ENCODE assay signal across 12 mouse cellular contexts in genomic region chr10:56495352-56495751, GRCm38 (mm10).
"Had no signal": no experiment of that assay in that cellular context is flagged by ENCODE, and none has a peak within 500 bp of the region (broad histone marks: within the 10 kb centered on the region; RNA-seq: fewer than 3 reads in every experiment).

No protein-coding gene starts in this region.

- H3K4me3 ChIP-seq: limb, embryonic 13.5 days; midbrain, embryonic 13.5 days; neural tube, embryonic 13.5 days had no signal

- DNase-seq: kidney, adult 8-10 months; kidney, postnatal 25 days; layer of hippocampus, adult 9-11 months; layer of hippocampus, postnatal 36 days; lung, adult 18-20 months; right cerebral cortex, adult 18-20 months; right cerebral cortex, postnatal 25 days; thymus, postnatal 36 days had no signal

- H3K9ac ChIP-seq: limb, embryonic 13.5 days; liver, embryonic 14.5 days; midbrain, embryonic 13.5 days; neural tube, embryonic 13.5 days had no signal

- H3K36me3 ChIP-seq: limb, embryonic 13.5 days; midbrain, embryonic 13.5 days; neural tube, embryonic 13.5 days had no signal

- H3K4me1 ChIP-seq: midbrain, embryonic 13.5 days; neural tube, embryonic 13.5 days had no signal

- ATAC-seq: midbrain, embryonic 13.5 days had no signal

- H3K4me2 ChIP-seq: limb, embryonic 13.5 days; midbrain, embryonic 13.5 days; neural tube, embryonic 13.5 days had no signal

- H3K9me3 ChIP-seq: limb, embryonic 13.5 days; midbrain, embryonic 13.5 days; neural tube, embryonic 13.5 days had no signal

- H3K27ac ChIP-seq: limb, embryonic 13.5 days; liver, embryonic 14.5 days; midbrain, embryonic 13.5 days; neural tube, embryonic 13.5 days had no signal

- H3K27me3 ChIP-seq: limb, embryonic 13.5 days; midbrain, embryonic 13.5 days; neural tube, embryonic 13.5 days had no signal
